Mouse (Mus musculus) c-Kit-negative CD71-positive TER-119-positive erythroid progenitor cells, embryonic 14.5 days (primary cell): Measurements from ENCODE around the gene Gm28490.
"Not testable (repeated sequence)": the region's sequence is repeated elsewhere in the genome, so short reads cannot be mapped to it uniquely, and the experiment has no call there.

Source experiments
- DNase-seq: peaks from one replicate; pipeline ENCODE4 v3.0.0-alpha.2; 2013; ENCODE audit warnings: low read depth, low spot score

The Gm28490 gene

DNA sequence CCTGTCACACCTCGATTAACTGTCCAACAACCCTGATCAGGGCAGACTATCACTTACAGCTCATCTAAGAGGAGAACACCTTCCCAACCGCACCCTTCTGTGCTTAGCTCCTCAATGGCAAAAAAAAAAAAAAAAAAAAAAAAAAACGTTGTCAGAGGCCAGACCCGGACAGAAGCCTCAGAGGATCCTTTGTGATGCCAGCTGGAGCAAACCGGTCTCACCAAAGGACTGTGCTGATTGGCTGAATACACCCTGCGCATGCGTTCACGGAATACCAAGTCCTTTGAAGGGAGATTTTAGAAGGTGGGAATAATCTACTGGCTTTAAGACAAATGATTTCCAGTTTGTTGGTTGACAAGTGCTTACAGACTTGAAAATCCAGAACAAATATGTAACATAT lies at the start of gene Gm28490:
Gm28490 (minus strand) TSS at position 101 of the 400 bp plus-strand sequence.
- DNase-seq: not testable (repeated sequence)
